Mouse (Mus musculus) gastrocnemius, adult 18-20 months (tissue): ENCODE data around the gene Tmem150c. TPM values are rescaled to one million over a fixed set of nuclear protein-coding genes. Genes with fewer than 3 reads are reported as not detected.

Source experiments
- DNase-seq: peaks from one replicate; pipeline ENCODE4 v3.0.0; 2021; ENCODE audit warnings: low spot score
- total RNA-seq, 2 experiments: library from RNA; stranded (reverse); gene quantifications; 2 replicates each; pipeline ENCODE4 v1.2.3; 2021

The Tmem150c gene
- total RNA-seq, 2 experiments from 2014 or later, result 0.91 to 1.3 TPM

DNA sequence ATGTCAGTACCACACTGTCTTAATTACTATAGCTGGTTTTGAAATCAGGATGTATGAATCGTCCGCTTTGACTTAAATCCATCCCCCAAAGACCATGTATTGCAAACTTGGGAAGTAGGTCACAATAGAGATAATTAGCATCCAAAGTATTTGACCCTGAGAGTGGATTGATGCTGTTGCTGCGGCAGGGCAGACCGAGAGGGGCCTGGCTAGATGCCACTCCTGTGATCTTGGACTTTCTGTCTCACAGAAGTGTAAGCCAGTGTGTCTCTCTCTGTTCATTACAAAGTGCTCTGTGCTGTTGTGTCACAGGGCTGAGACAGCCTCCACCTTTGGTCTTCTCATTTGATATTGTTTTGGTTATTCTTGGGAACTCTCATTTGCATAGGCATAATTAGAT, 12.5 kb upstream of the Tmem150c start:
- no peak for DNase-seq

DNA sequence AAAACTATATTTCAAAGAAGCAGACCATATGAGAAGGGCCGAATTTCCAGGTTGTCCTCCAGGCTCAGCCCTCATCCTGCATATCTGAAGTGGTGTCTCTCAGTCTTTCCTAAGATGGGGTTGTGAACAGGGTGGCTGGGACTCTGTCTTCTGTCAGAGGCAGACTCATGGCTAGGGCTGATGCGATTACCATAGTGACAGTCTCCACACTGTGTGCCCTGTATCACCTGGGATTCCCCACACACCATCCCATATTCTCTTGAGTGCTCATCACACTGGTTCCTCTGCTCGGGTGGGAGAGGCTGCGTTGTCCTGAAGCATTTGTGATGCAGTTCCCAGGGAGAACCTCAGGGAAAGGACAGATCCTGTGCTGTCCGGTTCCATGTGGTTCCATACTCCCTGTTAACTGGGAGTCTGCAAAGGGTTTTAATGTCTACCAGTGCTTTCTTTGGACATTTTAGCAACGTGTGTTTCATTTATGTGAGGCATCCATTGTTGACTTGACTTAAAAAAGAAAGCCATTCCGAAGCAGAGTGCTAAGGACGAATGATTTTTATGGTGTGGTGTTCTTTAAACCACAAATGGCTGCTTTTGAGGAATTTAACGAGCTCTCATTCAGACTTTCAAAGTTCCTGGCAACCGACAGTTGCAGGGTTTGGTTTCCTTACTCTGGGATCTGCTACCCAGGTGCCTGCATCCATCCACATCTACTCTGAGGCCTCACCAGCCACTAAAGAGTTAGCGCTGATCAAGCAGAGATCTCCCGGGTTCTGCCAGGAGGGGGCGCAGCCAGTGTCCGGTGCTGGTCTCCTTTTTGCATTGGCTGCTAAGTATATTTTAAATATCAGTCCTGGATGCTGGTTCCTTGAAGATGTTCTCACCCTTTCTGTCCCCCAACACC, 7.2 kb upstream of the Tmem150c start:
- DNase-seq, result no peak

- no peak for DNase-seq
Measured at GRCm38 (mm10) chr5:100163368-100163767, 3.8 kb upstream of the Tmem150c start.

GRCm38 (mm10) chr5:100162857-100163256, 3.2 kb upstream of the Tmem150c start:
- no peak for DNase-seq

DNA sequence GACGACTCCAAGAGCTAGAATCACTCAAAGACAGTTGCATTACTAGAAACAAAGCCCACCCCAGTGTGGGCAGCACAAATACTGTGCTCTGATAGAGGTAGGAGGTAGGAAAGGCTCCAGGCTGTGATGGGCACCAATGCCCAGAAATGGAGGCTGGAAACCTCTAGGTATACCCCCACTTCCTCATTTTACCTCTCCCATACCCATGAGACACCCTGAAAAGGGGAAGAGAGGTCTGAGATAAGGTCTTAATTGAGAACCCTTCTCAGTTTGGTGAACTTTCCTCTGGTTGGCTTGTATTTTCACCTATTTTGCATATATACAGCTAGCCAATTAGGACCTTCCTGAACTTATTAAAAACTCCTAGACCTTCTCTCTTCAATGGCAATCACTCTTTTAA, 2.4 kb upstream of the Tmem150c start:
- DNase-seq, result no peak

DNA sequence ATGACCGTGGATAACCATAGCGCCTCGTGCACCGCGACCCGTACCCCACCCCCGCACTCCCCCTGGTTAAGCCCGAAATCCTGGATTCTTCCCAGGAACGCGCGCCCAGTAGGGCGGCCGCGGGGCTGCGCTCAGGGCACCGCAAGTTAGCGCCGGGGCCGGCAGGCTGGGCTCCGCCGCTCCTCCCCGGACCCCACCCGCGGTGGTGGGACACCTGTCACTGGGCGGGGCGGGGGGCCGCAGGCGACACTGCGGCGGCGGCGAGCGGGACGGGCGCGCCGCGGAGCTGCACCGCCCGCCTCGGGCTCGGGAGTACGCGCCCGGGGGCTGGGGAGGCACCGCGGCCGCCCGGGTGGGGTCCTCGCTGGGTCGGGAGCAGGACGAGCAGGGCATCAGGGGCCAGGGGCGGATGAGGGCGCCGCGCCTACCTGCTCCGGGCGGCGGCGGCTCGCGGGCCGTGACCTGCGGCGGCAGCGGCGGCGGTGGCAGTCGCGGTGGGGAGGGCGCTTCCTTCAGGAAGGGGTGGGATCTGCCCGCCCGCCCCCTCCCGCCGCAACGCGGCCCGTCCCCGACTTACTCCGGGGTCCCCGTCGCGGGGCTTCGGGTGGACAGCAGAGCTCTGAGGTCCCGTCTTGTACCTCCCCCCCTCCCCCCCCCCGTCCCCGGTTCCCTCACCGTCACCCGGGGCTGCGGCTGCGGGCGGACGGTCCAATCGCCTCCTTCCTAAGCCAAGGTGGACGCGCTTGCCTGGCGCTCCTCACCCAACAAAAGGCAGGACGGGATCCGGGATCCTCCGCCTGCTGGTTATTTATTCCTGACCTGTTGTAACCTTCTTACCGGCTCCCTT, 594 bp downstream of the Tmem150c start:
- DNase-seq, result no peak

- DNase-seq, result no peak
Measured at GRCm38 (mm10) chr5:100158301-100158700, 1.3 kb downstream of the Tmem150c start.

- no peak for DNase-seq
Measured at GRCm38 (mm10) chr5:100155646-100156045, 4.0 kb downstream of the Tmem150c start.

DNA sequence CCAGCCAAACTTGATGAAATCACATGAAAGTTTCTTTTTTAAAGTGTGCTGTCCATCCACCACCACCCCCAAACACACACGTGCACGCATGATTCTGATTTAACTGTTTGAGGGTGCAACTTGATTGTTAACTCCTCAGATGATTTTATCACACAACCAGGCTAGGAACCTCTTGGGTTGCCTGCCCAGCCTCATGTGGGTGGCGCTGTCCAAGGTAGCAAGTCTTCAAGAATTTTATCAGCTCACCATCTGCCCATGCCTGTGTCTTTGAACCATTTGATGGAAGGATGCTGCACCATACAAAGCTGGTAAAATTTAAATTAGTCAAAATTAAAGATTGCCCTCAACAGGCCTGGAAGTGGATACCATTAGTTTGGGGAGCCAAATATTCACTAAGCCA, 9.6 kb downstream of the Tmem150c start:
- DNase-seq, result no peak

GRCm38 (mm10) chr5:100144836-100145235, 14.8 kb downstream of the Tmem150c start:
- no peak for DNase-seq

GRCm38 (mm10) chr5:100127283-100127682, 32.3 kb downstream of the Tmem150c start:
- DNase-seq, result no peak

- DNase-seq, result no peak
Measured at GRCm38 (mm10) chr5:100125409-100126123, 34.0 kb downstream of the Tmem150c start.

DNA sequence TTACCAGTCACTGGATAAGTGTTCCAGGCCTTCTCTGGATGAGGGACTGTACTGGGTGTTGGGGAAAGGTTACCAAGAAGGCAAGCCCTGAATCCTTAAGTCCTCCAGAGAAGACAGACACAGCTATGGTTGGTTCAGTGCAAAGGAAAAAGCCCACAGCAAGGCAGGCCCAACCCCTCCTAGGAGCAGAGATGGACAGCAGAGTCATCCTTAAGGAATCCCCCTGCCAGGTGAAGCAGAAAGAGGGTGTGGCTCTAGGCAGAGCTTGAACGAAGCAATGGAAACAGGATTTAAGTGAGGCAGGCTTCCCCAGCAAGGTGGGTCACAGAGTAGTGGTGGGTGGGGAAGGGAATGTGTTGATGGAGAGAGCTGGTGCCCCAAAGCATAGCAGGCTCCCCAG, 35.1 kb downstream of the Tmem150c start:
- no peak for DNase-seq

GRCm38 (mm10) chr5:100123283-100123682, 36.3 kb downstream of the Tmem150c start:
- no peak for DNase-seq

- no peak for DNase-seq
Measured at GRCm38 (mm10) chr5:100121170-100121569, 38.4 kb downstream of the Tmem150c start.

- no peak for DNase-seq
Measured at GRCm38 (mm10) chr5:100120711-100121141, 38.9 kb downstream of the Tmem150c start.

GRCm38 (mm10) chr5:100119331-100119730, 40.3 kb downstream of the Tmem150c start:
- DNase-seq, result no peak

GRCm38 (mm10) chr5:100113403-100113802, 46.2 kb downstream of the Tmem150c start:
- no peak for DNase-seq

- no peak for DNase-seq
Measured at GRCm38 (mm10) chr5:100110581-100110980, 49.0 kb downstream of the Tmem150c start.

DNA sequence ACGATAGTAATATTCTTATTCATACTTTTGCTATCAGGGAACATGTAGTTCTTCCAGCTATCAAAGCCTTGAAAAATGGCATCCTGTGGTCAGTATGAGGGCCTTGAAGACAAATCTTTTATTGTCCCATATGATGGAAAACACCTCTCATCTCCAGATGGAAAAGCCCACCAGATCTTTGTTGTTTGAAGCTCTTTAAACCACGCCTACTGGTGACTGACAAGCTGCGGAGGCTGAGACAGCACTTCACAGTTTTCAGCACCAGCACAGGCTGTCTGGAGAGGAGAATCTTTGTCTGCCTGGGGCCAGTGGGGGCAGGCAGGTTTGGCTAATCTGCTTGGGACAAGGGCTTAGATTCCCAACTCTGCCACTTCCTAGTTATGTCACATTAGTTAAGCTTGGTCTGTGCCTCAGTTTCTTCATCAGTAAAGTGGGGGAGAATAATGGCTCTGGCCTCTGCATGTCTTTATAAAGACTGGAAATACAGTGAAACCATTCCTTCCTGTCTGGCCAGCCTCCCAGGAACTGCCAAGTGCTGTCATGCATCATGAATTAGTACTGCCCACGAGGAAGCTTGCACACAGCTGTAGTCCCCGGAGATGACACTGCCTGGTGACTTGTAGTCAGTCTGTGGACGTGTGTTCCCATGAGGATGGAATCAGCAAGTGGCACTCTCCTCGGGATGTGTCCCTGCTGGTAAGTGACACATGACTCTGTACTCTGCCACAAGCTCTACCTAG, 49.9 kb downstream of the Tmem150c start:
- DNase-seq, result no peak

DNA sequence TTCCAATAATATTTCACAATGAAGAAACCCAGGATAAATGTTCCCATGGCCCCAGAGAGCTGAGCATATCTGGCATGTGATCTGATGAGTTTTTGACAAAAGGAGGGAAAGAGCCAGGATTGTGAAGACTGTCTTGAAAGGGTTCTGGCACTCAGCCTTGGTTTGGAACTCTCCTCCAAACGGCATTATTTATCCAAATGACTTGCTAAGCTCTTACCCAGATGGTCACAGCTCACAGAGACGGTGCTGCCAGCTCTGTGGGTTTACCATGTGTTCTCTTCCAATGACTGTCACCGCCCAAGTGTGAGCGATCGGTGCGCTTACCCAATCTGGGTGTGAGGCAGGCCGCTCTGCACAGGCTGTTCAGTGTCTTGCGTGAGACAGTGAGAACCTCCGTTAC, 50.7 kb downstream of the Tmem150c start:
- DNase-seq, result peak; percentile 16
